Mouse (Mus musculus): ENCODE data around the gene Eif3m.

Eif3m gene

GRCm38 (mm10) chr2:105016192-105016966, 501 bp downstream of the Eif3m start:
- in situ Hi-C loops (cut with MboI, MseI) = loop anchor here in 1 of 2 experiments (10.0 kb wide), 1 partner anchor 978 kb away; no protein-coding TSS in a partner anchor

- in situ Hi-C loops (cut with MboI, MseI) = no loop called here
Measured at GRCm38 (mm10) chr2:105007236-105007635, 9.6 kb downstream of the Eif3m start.

- in situ Hi-C loops (cut with MboI, MseI) = loop anchor here in 1 of 2 experiments (10.0 kb wide), 1 partner anchor 999 kb away; no protein-coding TSS in a partner anchor
Measured at GRCm38 (mm10) chr2:104996201-104996600, 20.7 kb downstream of the Eif3m start.

GRCm38 (mm10) chr2:104994436-104994835, 22.4 kb downstream of the Eif3m start:
- in situ Hi-C loops (cut with MboI, MseI) = loop anchor here in 1 of 2 experiments (10.0 kb wide), 1 partner anchor 1000 kb away; no protein-coding TSS in a partner anchor

- in situ Hi-C loops (cut with MboI, MseI) = no loop called here
Measured at GRCm38 (mm10) chr2:104988974-104989373, 27.9 kb downstream of the Eif3m start.

- in situ Hi-C loops (cut with MboI, MseI) = no loop called here
Measured at GRCm38 (mm10) chr2:104985796-104986195, 31.1 kb downstream of the Eif3m start.

GRCm38 (mm10) chr2:104981712-104982111, 35.2 kb downstream of the Eif3m start:
- in situ Hi-C loops (cut with MboI, MseI) = no loop called here

- in situ Hi-C loops (cut with MboI, MseI) = no loop called here
Measured at GRCm38 (mm10) chr2:104964492-104964891, 52.4 kb downstream of the Eif3m start.

Measured in T-helper 17 cell (primary cell).